Mouse (Mus musculus) megakaryocyte progenitor cell, adult 5-6 weeks (primary cell): ENCODE results near the gene Olfr1380. TPM values are rescaled to one million over a fixed set of nuclear protein-coding genes. Genes with fewer than 3 reads are reported as not detected.
"Not testable (repeated sequence)": the region's sequence is repeated elsewhere in the genome, so short reads cannot be mapped to it uniquely, and the experiment has no call there.

ENCODE experiments used
- ATAC-seq: replicated peaks from 2 replicates; pipeline ENCODE4 v1.8.0; 2016; ENCODE audit warnings: mild to moderate bottlenecking, moderate TSS enrichment, inconsistent platforms; ENCODE audit not compliant: poor library complexity
- total RNA-seq, 2 experiments: library from RNA; stranded (forward) in 1 of 2; stranded (reverse) in 1 of 2; fragments of 157-497, 149-512 nt in 1 of 2; fragments of 200-1000 nt in 1 of 2; gene quantifications; 2 replicates each; pipeline versions ENCODE4 v1.2.3 to v1.2.4; 2015 to 2017

Gene Olfr1380
- not detected in 2 replicates for total RNA-seq (2015)
- total RNA-seq (2017), result not detected in 2 replicates

DNA sequence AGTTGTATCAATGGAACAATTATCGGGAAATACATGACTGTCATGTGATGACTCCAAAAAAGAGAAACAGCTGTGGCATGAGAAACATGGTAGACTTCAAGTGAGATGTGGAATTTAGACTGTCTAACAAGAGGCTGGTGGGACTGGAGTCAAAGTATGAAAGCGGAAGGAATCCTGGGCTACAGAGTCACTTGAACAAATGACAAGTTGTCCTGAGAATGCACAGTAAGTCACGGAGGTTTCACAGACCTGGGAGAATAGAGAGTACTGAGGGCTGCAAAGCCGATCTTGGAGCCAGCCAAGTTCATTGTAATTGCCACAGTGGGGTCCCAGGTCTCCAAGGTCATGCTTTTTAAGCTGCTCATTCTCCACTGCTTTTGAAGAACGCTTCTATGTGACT is at the start of gene Olfr1380:
Olfr1380 (plus strand) TSS at position 301 of the 400 bp plus-strand sequence.
- not testable (repeated sequence) for ATAC-seq

DNA sequence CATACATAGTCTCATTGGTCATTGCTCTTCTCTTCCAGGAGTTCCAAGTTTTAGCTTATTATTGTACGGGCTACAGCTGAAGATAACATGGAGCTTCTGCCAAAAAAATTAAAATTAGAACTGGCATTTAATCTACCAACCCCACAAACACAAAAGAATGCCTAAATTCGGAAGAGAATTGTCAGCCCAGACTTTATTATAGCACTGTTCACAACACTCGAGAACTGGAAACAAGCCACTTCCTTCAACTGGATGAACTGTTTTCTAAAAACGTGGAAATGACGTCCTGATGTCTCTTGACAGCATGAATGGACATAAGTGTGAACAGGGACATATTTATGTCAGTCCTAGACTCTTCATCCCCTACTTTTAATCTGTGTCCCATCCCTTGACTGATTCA is 38.6 kb upstream of the Olfr1380 start:
- ATAC-seq, result no peak

DNA sequence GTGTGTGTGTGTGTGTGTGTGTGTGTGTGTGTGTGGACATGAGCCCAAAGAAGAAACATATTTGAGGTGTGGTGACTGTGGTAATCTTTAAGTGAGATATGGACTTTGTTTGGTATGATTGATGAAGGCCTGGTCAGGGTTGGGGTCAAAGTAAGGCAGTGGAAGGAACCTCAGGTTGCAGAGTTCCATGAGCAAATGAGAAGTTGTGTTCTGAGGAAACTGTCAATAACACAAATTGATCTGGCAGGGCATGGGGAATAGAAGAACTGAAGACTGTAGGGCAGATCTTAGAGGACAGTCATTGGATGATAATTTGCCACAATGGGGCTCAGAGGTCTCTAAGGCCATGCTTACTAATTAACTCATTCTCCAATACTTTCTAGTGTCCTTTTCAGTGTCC is 37.3 kb upstream of the Olfr1380 start, which contains the start of gene Olfr1383:
Olfr1383 (plus strand) TSS at position 301 of the 400 bp plus-strand sequence.
- no peak for ATAC-seq

DNA sequence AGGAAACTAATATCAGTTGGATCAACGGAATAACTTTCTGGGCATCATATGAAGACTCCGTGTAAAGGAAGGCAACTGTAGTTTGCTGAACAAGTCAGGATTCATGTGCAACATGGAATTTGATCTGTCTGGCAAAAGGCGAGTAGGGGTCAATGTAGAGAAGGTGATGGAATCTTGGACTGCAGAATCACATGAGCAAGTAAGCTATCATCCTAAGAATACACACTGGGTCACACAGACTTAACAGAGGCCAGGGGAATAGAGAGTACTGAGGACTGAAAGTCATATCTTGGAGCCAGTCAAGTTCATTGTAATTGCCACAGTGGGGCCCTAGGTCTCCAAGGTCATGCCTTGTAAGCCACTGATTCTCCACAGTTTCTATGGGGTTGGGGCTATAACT is 28.7 kb upstream of the Olfr1380 start, which contains the start of gene Olfr1382:
Olfr1382 (plus strand) TSS at position 301 of the 400 bp plus-strand sequence.
- ATAC-seq, result no peak

- ATAC-seq, result no peak
These were observed 23.9 kb upstream of the Olfr1380 start for GRCm38 (mm10) chr11:49532761-49533160.

DNA sequence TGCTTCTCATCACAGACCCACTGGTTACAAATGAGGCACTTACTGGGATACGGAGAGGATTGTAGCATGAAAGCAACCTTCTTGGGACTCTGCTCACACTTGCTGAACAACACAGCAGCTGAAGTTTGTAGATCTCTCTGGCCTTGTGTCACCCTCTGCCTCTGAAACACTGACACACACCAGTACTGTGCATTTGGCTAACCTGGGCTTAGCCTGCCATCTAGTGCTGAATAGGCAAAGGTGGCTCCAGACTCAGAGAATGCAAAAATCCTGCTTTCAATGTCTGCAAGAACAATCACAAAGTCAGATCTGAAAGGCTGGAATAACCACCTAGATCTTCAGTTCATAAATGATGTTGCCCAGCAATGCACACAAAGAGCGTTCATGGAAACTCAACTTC is 20.0 kb upstream of the Olfr1380 start:
- 0 out of 2 replicates have a peak, but pooled peaks have one; percentile 55 for ATAC-seq

DNA sequence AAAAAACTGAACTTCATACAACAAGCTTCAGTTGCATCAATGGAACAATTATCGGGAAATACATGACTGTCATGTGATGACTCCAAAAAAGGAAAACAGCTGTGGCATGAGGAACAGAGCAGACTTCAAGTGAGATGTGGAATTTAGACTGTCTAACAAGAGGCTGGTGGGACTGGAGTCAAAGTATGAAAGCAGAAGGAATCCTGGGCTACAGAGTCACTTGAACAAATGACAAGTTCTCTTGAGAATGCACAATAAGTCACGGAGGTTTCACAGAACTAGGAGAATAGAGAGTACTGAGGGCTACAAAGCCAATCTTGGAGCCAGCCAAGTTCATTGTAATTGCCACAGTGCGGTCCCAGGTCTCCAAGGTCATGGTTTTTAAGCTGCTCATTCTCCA is 13.5 kb upstream of the Olfr1380 start, which contains the start of gene Olfr1381:
Olfr1381 (plus strand) TSS at position 301 of the 400 bp plus-strand sequence.
- not testable (repeated sequence) for ATAC-seq

DNA sequence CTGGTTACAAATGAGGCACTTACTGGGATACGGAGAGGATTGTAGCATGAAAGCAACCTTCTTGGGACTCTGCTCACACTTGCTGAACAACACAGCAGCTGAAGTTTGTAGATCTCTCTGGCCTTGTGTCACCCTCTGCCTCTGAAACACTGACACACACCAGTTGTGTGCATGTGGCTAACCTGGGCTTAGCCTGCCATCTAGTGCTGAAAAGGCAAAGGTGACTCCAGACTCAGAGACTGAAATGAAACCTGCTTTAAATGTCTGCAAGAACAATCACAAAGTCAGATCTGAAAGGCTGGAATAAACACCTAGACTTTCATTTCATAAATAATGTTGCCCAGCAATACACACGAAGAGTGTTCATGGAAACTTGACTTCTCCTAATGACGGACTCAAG is 2.6 kb upstream of the Olfr1380 start:
- peak; percentile 46; the same call in 1 of the 2 replicates for ATAC-seq

DNA sequence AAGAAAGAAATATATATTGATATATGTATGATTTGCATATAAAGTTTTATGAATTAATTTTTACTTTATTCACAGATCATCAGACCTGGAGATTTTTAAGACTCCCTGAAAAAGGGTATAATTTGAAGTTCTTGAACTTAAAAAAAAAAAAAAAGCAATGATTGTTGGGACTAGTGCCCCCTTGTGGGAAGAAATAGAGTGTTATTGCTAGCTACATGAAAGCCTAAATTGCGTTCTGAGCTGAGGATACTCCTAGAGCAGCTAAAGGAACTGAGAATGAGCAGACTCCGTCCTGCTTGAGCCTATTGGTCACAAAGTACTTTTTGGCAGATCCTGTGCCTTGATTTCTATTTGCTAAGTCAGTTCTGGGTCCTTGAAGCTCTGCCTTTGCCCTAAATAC is 18.4 kb downstream of the Olfr1380 start:
- ATAC-seq, result not testable (repeated sequence)

GRCm38 (mm10) chr11:49580452-49580851 is 23.8 kb downstream of the Olfr1380 start:
- ATAC-seq, result peak; percentile 63

- no peak for ATAC-seq
These were observed 33.5 kb downstream of the Olfr1380 start for GRCm38 (mm10) chr11:49590213-49590612.

GRCm38 (mm10) chr11:49597149-49597548 is 40.5 kb downstream of the Olfr1380 start:
- not testable (repeated sequence) for ATAC-seq

DNA sequence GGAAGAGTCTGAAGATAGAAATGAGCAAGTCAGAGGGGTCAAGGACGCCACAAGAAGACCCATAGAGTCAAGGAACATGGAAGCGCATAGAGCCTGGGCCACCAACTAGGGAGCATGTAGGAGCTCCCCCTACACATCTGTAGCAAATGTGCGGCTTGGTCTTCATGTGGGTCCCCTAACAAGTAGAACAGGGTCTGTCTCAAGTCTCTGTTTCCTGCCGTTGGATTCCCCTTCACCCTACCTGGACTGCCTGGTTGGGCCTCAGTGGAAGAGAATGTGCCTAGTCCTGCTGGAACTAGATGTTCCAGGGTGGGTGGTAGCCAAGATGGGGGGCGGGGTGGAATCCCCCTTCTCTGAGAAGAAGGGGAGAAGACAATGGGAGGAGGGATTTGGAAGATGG is 51.6 kb downstream of the Olfr1380 start:
- not testable (repeated sequence) for ATAC-seq

DNA sequence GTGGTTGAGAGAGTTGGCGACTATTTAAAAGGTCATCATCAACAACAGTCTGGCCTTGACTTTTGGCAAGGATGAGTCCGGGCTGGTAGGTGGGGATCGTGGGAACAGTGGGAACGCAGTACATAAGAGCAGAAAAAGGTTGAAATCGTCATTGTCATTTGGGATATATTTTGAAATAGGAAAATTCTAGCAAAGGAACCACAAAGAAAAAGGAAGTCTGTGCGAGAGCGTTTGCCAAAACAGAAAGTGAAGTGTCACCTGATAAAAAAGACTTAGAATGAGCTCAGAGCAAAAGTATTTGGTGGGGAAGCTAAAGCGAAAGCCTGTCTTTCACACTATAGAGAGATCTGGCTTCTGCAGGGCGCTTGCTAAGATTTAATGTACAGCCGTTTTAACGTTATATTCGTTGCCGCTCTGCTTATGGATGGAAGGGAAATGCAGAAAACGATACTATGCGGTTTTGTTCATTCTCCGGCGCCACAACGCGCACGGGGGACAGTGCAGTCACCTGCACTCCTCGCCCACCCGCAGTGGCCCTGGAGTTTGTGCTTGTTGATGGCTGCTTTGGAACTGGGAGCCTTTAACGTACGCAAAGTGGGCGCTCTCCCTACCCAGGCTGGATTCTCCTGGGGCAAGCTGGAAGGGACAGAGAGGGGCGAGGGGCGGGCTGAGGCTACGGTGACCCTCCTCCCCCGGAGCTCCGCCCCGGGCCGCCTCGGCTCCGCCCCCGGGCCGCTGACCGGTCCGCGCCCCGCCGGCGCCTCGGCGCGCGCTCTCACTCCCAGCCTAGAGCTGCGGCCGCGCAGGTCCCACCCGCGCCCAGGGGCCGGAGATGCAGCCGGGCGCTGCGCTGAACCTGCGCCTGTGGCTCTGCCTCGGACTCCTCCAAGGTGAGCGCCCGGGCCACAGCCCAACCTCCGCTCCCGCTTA is 52.5 kb downstream of the Olfr1380 start, which contains the start of gene Flt4:
Flt4 (plus strand) TSS at position 326 of the 930 bp plus-strand sequence.
- peak; percentile 46 for ATAC-seq

DNA sequence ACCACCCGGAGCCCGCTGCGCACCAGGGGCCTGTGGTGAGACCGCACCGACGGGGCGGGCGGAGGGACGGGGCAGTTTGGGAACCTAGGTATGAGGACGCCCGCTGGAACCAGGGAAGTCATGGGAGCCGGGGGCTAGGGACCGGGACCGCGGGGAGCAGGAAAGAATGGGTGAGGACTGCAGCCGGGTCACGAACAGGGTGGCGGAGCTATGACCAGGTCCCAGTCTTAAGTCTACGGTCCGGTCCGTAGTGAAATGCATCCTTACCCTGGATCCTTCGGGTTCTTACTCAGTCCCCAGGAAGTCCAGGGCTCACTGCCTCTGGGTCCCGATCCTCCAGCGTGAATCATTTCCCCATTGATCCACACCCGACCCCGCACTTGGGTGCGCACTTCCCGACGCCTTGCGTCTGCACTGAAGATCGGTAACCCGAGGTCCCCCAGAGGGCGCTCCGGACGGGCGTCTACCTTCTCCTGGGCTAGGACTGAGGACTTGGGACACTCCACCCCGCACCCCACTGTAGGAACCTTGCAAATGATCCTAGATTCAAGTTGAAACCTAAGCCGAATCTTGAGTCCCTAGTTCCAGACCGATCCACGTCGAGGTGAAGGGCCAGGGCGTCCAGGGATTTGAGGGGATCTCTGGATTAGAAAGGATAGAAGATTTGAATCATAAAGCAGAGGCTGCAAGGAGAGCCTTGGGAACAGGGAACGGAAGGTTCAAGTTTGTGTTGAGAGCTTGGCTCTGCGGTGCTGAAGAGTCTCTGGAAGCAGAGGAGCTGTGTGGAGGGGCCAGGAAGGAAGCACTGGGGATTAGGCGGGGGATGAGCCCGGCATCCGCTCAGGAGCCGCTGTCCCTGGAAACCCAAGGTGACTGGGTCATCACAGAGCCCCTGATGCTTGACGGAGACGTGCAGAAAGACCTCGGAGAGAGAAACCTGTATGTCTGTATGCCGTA is 53.5 kb downstream of the Olfr1380 start:
- ATAC-seq, result peak; percentile 33

- not testable (repeated sequence) for ATAC-seq
These were observed 54.7 kb downstream of the Olfr1380 start for GRCm38 (mm10) chr11:49611349-49611748.

DNA sequence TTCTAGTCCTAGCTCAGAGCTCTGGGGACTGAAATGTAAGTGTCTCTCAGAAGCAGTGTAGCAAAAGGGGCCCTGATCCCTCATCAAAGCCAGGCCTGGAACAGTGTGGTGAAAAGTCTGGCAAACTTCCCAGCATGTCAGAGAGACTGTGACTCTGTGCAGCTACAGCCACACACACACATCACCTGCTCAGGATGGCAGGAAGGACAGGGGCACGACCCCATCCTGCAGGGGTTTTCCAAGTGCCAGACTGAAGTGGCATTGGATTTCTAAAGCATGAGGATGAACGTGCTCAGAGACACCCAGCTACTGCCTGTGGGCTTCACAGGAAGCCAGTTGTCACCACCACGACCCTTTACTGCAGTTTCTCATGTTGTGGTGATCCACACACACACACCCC is 55.5 kb downstream of the Olfr1380 start:
- no peak for ATAC-seq

- ATAC-seq, result peak; percentile 62
These were observed 56.7 kb downstream of the Olfr1380 start for GRCm38 (mm10) chr11:49613349-49613748.
